Mouse (Mus musculus): ENCODE results near the gene Prm1.

DNA sequence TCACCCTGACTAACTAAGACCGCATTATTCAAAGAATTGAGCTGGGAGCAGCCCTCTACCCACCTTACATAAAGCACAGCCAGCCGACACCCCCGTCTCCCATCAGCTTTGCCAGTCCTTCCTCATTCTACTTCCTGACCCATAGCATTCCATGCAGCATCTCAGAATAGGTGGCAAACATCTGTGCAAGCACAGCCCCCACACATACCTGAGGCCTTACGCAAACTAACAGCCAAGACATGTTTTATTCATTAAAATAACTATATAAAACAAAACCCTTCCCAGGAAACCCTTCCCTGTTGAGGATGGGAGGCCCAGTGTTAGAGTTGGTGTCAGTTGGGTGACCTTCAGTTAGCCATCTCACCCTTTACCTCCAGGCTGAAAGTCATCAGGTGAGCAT lies 20.2 kb upstream of the Prm1 start:
- TF ChIP-seq CTCF (IDR thresholded peaks at IDR 0.05; ENCODE audit: borderline replicate concordance, insufficient read depth, low read length), result no peak
- no peak for TF ChIP-seq POLR2A (IDR thresholded peaks at IDR 0.05; ENCODE audit: low read depth, low read length)
